Mouse (Mus musculus) E14TG2a.4 (cell line): ENCODE data around the gene Arl15.

Experiments used
- H3K27me3 ChIP-seq: 2 replicates; pipeline ENCODE4 v1.6.1; 2014; ENCODE audit warnings: low read length, control low read depth; ENCODE audit not compliant: insufficient read depth
- H3K36me3 ChIP-seq: 2 replicates; pipeline ENCODE4 v1.6.1; 2014; ENCODE audit warnings: low read length, control low read depth; ENCODE audit not compliant: insufficient read depth
- H3K4me1 ChIP-seq: replicated peaks from 2 replicates; pipeline ENCODE4 v1.6.1; 2014; ENCODE audit warnings: low read depth, low read length, control low read depth
- H3K4me3 ChIP-seq: replicated peaks from 2 replicates; pipeline ENCODE4 v1.5.1; 2014; ENCODE audit warnings: mild to moderate bottlenecking, low read length
- H3K9me3 ChIP-seq: 2 replicates; pipeline ENCODE4 v1.6.1; 2014; ENCODE audit warnings: low read length, control low read depth
- CTCF ChIP-seq: conservative IDR thresholded peaks from 2 replicates; pipeline ENCODE4 v1.5.1; 2014; ENCODE audit warnings: low read length
- NANOG ChIP-seq: IDR thresholded peaks from 2 replicates; pipeline ENCODE4 v1.6.1; 2014; ENCODE audit warnings: borderline replicate concordance, low read length, mixed read lengths
- POU5F1 ChIP-seq: IDR thresholded peaks from 2 replicates; pipeline ENCODE4 v1.6.1; 2014; ENCODE audit warnings: low read length, borderline replicate concordance

Arl15 gene

DNA sequence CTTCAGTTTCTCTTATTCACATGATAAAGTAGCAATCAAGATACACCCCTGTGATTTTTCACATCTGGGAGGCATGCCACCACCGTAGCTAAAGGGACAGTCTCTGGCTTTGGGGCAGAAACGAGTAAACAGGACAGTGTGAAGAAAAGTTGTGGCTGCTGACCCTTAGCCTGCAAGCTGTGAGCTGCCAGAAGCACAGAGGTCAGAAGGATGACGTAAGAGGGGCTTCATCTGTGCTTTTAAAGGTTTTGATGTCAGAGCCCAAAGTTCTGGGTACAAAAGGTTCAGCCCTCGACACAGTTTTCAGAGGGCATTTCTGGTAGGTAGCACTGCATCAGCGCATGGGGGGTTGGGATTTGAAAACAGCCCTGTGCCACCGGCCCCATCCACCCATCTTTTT is 266.0 kb downstream of the Arl15 start:
- H3K4me3 ChIP-seq, result no peak overlapping the region
- H3K4me1 ChIP-seq, result peaks cover 5% of the 10 kb centered on the region
- H3K36me3 ChIP-seq, result no peaks in the 10 kb centered on the region
- H3K27me3 ChIP-seq, result no peaks in the 10 kb centered on the region
- no peak for TF ChIP-seq NANOG
- H3K9me3 ChIP-seq, result no peaks in the 10 kb centered on the region

DNA sequence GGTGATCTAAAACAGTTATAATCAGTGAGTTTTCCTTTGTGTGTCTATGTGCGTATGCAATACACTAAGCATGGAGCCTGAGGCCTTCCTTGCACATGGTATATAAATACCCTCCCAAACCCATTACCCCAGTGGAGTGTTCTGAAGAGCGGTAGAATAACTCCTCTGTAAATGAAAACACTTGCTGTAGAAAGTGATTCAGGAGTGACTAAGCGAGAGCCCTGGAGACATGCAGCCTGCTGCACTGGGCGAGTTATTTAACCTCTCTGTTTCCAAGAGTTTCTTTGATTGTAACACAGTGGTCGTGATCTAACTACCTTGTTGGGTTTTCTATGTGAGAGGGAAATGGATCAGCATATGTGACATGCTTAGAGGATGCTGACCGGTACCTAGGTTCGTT is 266.9 kb downstream of the Arl15 start:
- no peak for TF ChIP-seq CTCF
- no peak for TF ChIP-seq POU5F1
- TF ChIP-seq NANOG, result no peak

DNA sequence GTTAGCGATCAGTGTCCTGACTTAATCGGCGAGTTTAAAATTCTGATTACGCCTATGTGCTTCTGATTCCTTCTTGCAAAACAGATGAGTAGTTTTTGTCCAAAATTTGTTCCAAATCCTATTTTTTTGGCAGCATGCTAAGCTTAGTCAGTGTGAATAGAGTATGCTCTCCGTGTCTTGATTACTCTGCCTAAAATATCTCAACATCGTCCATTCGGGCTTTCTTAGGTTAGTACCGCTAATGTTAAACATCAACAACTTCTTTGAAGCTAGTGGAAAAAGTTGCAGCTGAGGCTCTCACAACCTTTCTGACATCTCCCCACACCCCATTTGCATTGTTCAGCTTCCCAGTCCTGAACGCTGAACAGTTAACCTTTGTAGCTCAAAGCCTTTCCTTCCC is 269.8 kb downstream of the Arl15 start:
- TF ChIP-seq CTCF (no peak), NANOG (no peak), POU5F1 (no peak)
- no peaks in the 10 kb centered on the region for H3K9me3 ChIP-seq
- no peaks in the 10 kb centered on the region for H3K36me3 ChIP-seq
- peaks cover 5% of the 10 kb centered on the region for H3K4me1 ChIP-seq
- no peaks in the 10 kb centered on the region for H3K27me3 ChIP-seq
- no peak overlapping the region for H3K4me3 ChIP-seq

More for the DNA sequence above, 266.9 kb downstream of the Arl15 start:
- no peak overlapping the region for H3K4me3 ChIP-seq
- no peaks in the 10 kb centered on the region for H3K27me3 ChIP-seq
- peaks cover 5% of the 10 kb centered on the region for H3K4me1 ChIP-seq
- H3K36me3 ChIP-seq, result no peaks in the 10 kb centered on the region
- H3K9me3 ChIP-seq, result no peaks in the 10 kb centered on the region

DNA sequence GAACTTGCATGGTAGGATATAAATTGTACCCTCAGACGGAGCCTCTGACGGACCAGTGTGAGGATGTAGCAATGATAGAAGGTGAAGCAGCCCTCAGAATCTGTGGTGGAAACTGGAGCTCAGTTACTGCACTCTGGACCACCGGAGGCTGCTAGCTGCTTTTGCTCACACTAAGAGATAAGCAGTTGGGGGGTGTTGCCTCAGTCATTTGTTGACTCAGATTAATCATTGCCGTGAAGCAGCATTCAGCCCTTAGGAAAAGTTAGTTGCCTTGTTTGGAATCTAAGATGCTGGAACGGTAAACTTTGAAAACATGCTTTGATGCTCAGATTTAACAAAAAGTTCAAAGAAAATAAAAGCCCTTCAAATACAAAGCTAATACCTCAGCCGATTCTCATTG is 270.7 kb downstream of the Arl15 start:
- H3K4me1 ChIP-seq, result peaks cover 3% of the 10 kb centered on the region
- H3K4me3 ChIP-seq, result no peak overlapping the region
- no peaks in the 10 kb centered on the region for H3K9me3 ChIP-seq
- TF ChIP-seq POU5F1, result no peak
- TF ChIP-seq NANOG, result no peak
- TF ChIP-seq CTCF, result no peak
- H3K27me3 ChIP-seq, result no peaks in the 10 kb centered on the region
- H3K36me3 ChIP-seq, result no peaks in the 10 kb centered on the region

DNA sequence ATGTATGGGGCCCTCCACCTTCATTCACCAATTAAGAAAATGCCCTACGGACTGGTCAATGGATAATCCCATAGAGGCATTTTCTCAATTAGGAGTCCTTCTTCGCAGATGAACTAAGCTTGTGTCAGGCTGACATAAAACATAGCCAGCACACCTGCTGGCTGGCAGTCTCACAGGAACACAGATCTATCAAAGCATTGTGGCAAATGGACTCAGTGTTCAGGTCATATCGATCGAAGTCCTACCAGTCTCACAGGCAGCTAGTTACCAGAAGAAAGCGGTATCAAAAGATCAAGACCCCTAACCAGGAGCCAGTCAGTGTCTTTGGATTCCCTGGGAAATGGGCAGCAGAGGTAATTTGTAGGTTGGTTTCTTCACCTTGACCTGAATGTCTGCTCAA is 274.1 kb downstream of the Arl15 start:
- H3K27me3 ChIP-seq, result no peaks in the 10 kb centered on the region
- H3K4me1 ChIP-seq, result no peaks in the 10 kb centered on the region
- no peaks in the 10 kb centered on the region for H3K9me3 ChIP-seq
- no peaks in the 10 kb centered on the region for H3K36me3 ChIP-seq
- no peak overlapping the region for H3K4me3 ChIP-seq
- TF ChIP-seq CTCF (no peak), POU5F1 (no peak), NANOG (no peak)

DNA sequence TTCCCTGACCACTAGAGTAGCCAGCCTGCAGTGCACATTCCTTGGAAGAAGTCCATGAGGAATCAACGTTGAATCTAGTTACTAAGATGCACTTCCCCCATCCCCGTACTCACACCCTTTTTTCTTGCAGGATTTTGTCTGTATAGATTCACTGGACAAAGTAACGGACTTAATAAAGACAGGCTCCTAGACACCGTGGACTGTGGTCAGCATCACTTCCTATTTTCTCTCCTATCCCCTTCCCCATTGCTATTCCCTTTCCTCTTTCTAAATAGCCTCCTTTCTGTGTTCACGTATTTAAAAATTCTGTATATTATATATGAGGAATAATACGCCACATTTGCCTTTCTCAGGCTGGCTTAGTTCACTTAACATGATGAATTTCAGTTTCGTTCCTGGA is 277.1 kb downstream of the Arl15 start:
- H3K9me3 ChIP-seq, result no peaks in the 10 kb centered on the region
- TF ChIP-seq POU5F1 (no peak), NANOG (no peak), CTCF (no peak)
- no peaks in the 10 kb centered on the region for H3K27me3 ChIP-seq
- no peaks in the 10 kb centered on the region for H3K36me3 ChIP-seq
- 0 out of 2 replicates have a peak, but pooled peaks cover 2% of the 10 kb centered on the region for H3K4me1 ChIP-seq
- no peak overlapping the region for H3K4me3 ChIP-seq

DNA sequence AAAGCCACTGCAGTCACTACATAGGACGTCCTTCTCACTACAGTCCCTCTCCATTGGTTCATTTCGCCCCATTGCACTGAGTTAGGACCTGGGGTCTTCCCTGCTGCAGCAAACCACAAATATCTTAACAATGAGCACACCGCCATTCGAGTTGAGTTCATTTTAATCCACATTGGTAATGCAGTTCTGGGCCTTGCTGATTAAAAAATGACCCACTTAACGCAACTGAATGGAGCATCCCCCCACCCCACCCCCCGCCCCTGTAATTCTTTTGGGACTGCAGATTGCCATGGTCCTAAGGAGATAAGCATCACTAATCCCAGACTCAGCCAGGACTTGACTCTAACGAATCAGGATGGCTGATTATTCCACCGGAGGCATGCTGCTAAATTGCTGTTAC is 280.2 kb downstream of the Arl15 start:
- H3K27me3 ChIP-seq, result no peaks in the 10 kb centered on the region
- H3K4me3 ChIP-seq, result no peak overlapping the region
- no peaks in the 10 kb centered on the region for H3K36me3 ChIP-seq
- no peak for TF ChIP-seq NANOG
- no peak for TF ChIP-seq CTCF
- no peaks in the 10 kb centered on the region for H3K9me3 ChIP-seq
- 0 out of 2 replicates have a peak, but pooled peaks cover 2% of the 10 kb centered on the region for H3K4me1 ChIP-seq

DNA sequence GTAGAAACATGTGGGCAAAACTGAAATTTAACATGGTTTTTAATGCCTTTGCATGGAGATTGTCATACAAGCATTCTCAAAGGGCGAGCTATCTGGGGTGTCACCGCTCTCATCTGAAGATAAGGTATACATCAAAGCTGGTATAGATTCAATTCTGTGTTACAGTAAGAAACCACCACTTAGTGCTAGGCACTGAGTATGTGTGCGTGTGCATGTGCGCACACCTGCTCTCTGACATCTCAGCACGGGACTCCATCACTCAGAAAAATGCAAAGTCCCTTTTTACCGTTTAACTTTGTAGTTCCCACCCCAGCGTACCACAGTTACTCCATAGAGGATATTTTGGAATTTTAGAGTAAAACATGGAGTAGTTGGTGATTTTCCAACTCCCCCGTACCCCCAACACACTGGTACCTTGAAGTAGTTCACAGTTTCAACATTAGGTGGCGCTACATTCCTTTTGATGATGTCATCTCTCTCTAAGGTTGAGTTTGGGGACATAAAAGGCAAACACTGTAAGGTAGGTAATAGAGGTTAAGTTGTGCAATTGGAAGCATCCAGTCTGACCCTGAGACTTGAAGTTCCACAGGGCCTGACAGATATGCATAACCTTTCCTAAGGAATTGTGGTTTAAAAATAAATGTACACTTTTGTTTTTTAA is 281.5 kb downstream of the Arl15 start:
- no peak overlapping the region for H3K4me3 ChIP-seq
- H3K27me3 ChIP-seq, result no peaks in the 10 kb centered on the region
- TF ChIP-seq CTCF (peak; percentile 78), POU5F1 (no peak), NANOG (no peak)
- H3K36me3 ChIP-seq, result no peaks in the 10 kb centered on the region
- H3K4me1 ChIP-seq, result 0 out of 2 replicates have a peak, but pooled peaks cover 2% of the 10 kb centered on the region
- H3K9me3 ChIP-seq, result no peaks in the 10 kb centered on the region

DNA sequence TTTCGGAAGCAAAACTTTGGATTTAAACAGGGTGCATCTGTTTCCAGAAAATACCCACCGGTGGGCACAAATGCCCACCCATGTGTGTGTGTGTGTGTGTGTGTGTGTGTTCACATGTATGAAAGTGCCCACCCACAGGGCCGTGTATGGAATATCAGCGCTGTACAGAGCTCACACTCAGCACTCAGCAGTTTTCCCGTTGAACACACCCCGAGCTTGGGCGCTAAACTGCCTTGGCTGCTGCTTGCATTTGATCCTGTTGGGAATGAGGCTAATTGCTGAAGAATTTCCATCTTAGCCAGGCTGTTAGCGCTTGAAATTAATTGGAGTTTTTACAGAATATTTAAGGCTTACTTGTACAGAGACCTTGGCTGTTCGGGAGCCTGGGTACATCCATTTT is 282.9 kb downstream of the Arl15 start:
- Histone ChIP-seq H3K4me1 (0 out of 2 replicates have a peak, but pooled peaks cover 2% of the 10 kb centered on the region), H3K27me3 (no peaks in the 10 kb centered on the region), H3K36me3 (no peaks in the 10 kb centered on the region), H3K4me3 (no peak overlapping the region), H3K9me3 (no peaks in the 10 kb centered on the region)
- TF ChIP-seq NANOG, result no peak
- no peak for TF ChIP-seq POU5F1
- TF ChIP-seq CTCF, result no peak
